Mouse (Mus musculus) CH12.LX (cell line): Measurements from ENCODE around the gene Ppa2.

Source experiments
- BHLHE40 ChIP-seq: IDR thresholded peaks from 2 replicates; pipeline ENCODE4 v1.6.1; 2011; ENCODE audit warnings: mild to moderate bottlenecking, low read depth, low read length, improper control_type of control experiment
- CHD1 ChIP-seq: IDR thresholded peaks from 2 replicates; pipeline ENCODE4 v1.6.1; 2012; ENCODE audit warnings: low read depth, low read length, improper control_type of control experiment, inconsistent platforms
- HCFC1 ChIP-seq: IDR thresholded peaks from 2 replicates; pipeline ENCODE4 v1.6.1; 2012; ENCODE audit warnings: low read depth, mild to moderate bottlenecking, inconsistent platforms, low read length, improper control_type of control experiment
- MAX ChIP-seq: IDR thresholded peaks from 2 replicates; pipeline ENCODE4 v1.6.1; 2011; ENCODE audit warnings: low read length, improper control_type of control experiment
- POLR2A ChIP-seq: IDR thresholded peaks from 2 replicates; pipeline ENCODE4 v1.6.1; 2011; ENCODE audit warnings: low read depth, mild to moderate bottlenecking, improper control_type of control experiment, low read length
- ZC3H11A ChIP-seq: IDR thresholded peaks from 2 replicates; pipeline ENCODE4 v1.6.1; 2012; ENCODE audit warnings: low read depth, mild to moderate bottlenecking, inconsistent platforms, low read length, improper control_type of control experiment

DNA sequence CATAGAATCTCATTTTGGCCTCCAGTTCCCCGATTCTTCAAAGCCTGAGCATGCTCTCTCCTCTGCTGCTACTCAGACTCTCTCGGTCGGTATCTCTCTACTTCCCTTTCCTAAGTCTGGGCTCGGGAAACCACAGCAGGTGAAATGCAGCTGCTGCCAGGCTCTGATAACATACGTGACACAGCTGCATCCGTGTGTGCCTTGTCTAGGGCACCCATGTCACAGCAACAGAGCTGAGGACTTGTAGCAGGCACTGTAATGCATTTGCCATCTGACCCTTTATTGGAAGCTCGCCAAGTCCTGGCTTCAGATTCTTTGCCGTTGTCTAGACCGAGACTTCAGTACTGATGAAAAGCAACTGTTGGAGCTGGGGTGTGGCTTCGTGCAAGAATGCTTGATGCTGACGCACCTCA is 29.5 kb downstream of the Ppa2 start:
- no peak for TF ChIP-seq ZC3H11A
- TF ChIP-seq POLR2A, result no peak; the same call in 1 of the 2 replicates
- TF ChIP-seq CHD1, result no peak; the same call in 1 of the 2 replicates
- peak; percentile 94 for TF ChIP-seq BHLHE40
- no peak for TF ChIP-seq HCFC1
- TF ChIP-seq MAX, result no peak; the same call in 1 of the 2 replicates
